Mouse (Mus musculus): ENCODE results near the gene Cdk20.

DNA sequence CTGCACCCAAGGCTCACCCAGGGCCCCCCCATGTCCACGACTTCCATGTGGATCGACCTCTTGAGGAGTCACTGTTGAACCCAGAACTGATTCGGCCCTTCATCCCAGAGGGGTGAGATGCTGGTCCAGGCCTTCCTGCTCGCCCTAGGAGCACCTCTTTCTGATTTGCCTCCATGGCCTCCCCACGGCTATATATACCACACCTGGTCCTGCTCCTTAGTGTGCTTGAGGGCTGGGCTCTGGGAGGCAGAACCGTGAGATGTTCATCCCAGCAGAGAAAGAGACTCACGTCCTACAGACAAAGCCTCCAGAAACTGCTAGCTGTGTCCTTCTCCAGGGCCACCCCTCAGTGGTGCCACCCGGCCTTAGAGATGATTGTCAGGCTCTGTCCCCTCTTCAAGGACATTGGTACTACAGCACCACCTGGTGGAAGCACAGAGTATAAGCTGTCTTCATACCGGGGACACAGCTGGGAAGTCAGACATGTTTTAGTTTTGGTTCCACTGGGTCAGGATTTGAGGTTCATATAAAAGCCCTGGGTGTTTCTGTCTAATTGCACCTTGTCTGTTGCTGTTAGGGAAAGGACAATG is 6.8 kb downstream of the Cdk20 start:
- TF ChIP-seq CTCF (IDR thresholded peaks at IDR 0.05; ENCODE audit: extremely low read depth, insufficient read depth, insufficient read length, insufficient replicate concordance) (peak; percentile 63; the same call in 1 of the 2 replicates), POLR2A (IDR thresholded peaks at IDR 0.05; ENCODE audit: low read depth, low read length) (no peak)

Data from spleen, adult 2 months (tissue).